Mouse (Mus musculus): ENCODE data around the gene Zbp1. TPM values are rescaled to one million over a fixed set of nuclear protein-coding genes. Genes with fewer than 3 reads are reported as not detected.

The Zbp1 gene
- total and polyA plus RNA-seq, 3 experiments: 0.47 to 1.2 (median 0.91) TPM

GRCm38 (mm10) chr2:173263636-173264330 lies 45.1 kb upstream of the Zbp1 start:
- Histone ChIP-seq H3K36me3 (ENCODE audit: control insufficient read depth, insufficient read depth, low read length) (no peaks in the 10 kb centered on the region), H3K27me3 (ENCODE audit: control insufficient read depth, insufficient read depth, low read length) (no peaks in the 10 kb centered on the region), H3K4me3 (no peak overlapping the region), H3K4me1 (ENCODE audit: control insufficient read depth, insufficient read depth, low read length) (peaks cover 19% of the 10 kb centered on the region), H3K79me2 (replicated peaks; ENCODE audit: control insufficient read depth, insufficient read depth, low read length) (peaks cover 2% of the 10 kb centered on the region), H3K27ac (no peak overlapping the region), H3K9ac (ENCODE audit: low read depth, low read length) (no peak overlapping the region)
- TF ChIP-seq POLR2A (IDR thresholded peaks at IDR 0.05; ENCODE audit: insufficient read depth, low read depth, low read length): no peak
- TF ChIP-seq EP300 (IDR thresholded peaks at IDR 0.05; ENCODE audit: insufficient read depth, low read depth, low read length): no peak
- no peak for TF ChIP-seq CTCF (IDR thresholded peaks at IDR 0.05)
- no peak for DNase-seq
- intact Hi-C loops (cut with DNase I): no loop called here
- WGBS: 55% methylated on average over 11 of the region's 11 CpGs

GRCm38 (mm10) chr2:173261497-173261896 lies 42.8 kb upstream of the Zbp1 start:
- Histone ChIP-seq H3K9ac (ENCODE audit: low read depth, low read length) (no peak overlapping the region), H3K79me2 (replicated peaks; ENCODE audit: control insufficient read depth, insufficient read depth, low read length) (peaks cover 2% of the 10 kb centered on the region), H3K27me3 (ENCODE audit: control insufficient read depth, insufficient read depth, low read length) (no peaks in the 10 kb centered on the region), H3K4me3 (no peak overlapping the region), H3K36me3 (ENCODE audit: control insufficient read depth, insufficient read depth, low read length) (no peaks in the 10 kb centered on the region), H3K4me1 (ENCODE audit: control insufficient read depth, insufficient read depth, low read length) (peaks cover 36% of the 10 kb centered on the region), H3K27ac (no peak overlapping the region)
- WGBS: 54% methylated on average over 10 of the region's 10 CpGs
- intact Hi-C loops (cut with DNase I): no loop called here
- peak; percentile 65 to 73 for DNase-seq
- TF ChIP-seq CTCF (IDR thresholded peaks at IDR 0.05) (no peak), EP300 (IDR thresholded peaks at IDR 0.05; ENCODE audit: insufficient read depth, low read depth, low read length) (no peak), POLR2A (IDR thresholded peaks at IDR 0.05; ENCODE audit: insufficient read depth, low read depth, low read length) (no peak)

GRCm38 (mm10) chr2:173258459-173259091 lies 39.9 kb upstream of the Zbp1 start:
- Histone ChIP-seq H3K27me3 (ENCODE audit: control insufficient read depth, insufficient read depth, low read length) (no peaks in the 10 kb centered on the region), H3K4me3 (no peak overlapping the region), H3K9ac (ENCODE audit: low read depth, low read length) (no peak overlapping the region), H3K79me2 (replicated peaks; ENCODE audit: control insufficient read depth, insufficient read depth, low read length) (peaks cover 3% of the 10 kb centered on the region), H3K27ac (peak overlapping the region; percentile 36), H3K4me1 (ENCODE audit: control insufficient read depth, insufficient read depth, low read length) (peaks cover 38% of the 10 kb centered on the region), H3K36me3 (ENCODE audit: control insufficient read depth, insufficient read depth, low read length) (no peaks in the 10 kb centered on the region)
- intact Hi-C loops (cut with DNase I): loop anchor here (1.0 kb wide), 1 partner anchor 17 kb away; no protein-coding TSS in a partner anchor
- TF ChIP-seq EP300 (IDR thresholded peaks at IDR 0.05; ENCODE audit: insufficient read depth, low read depth, low read length) (no peak), POLR2A (IDR thresholded peaks at IDR 0.05; ENCODE audit: insufficient read depth, low read depth, low read length) (no peak), CTCF (IDR thresholded peaks at IDR 0.05) (no peak)
- 49% methylated on average over 9 of the region's 9 CpGs for WGBS
- DNase-seq: no peak

- peak; percentile 34; the same call in 1 of the 2 replicates for TF ChIP-seq EP300 (IDR thresholded peaks at IDR 0.05; ENCODE audit: insufficient read depth, low read depth, low read length)
- TF ChIP-seq CTCF (IDR thresholded peaks at IDR 0.05): no peak
- intact Hi-C loops (cut with DNase I): loop anchor here (1.0 kb wide), 1 partner anchor 18 kb away; no protein-coding TSS in a partner anchor
These were observed 38.9 kb upstream of the Zbp1 start for GRCm38 (mm10) chr2:173257610-173258009.

GRCm38 (mm10) chr2:173256552-173256949 lies 37.8 kb upstream of the Zbp1 start:
- intact Hi-C loops (cut with DNase I): no loop called here
- no peaks in the 10 kb centered on the region for H3K36me3 ChIP-seq (ENCODE audit: control insufficient read depth, insufficient read depth, low read length)
- H3K79me2 ChIP-seq (replicated peaks; ENCODE audit: control insufficient read depth, insufficient read depth, low read length): peaks cover 5% of the 10 kb centered on the region
- H3K27ac ChIP-seq: no peak overlapping the region
- DNase-seq: no peak
- no peak for TF ChIP-seq CTCF (IDR thresholded peaks at IDR 0.05)
- TF ChIP-seq EP300 (IDR thresholded peaks at IDR 0.05; ENCODE audit: insufficient read depth, low read depth, low read length): no peak
- no peak for TF ChIP-seq POLR2A (IDR thresholded peaks at IDR 0.05; ENCODE audit: insufficient read depth, low read depth, low read length)
- 81% methylated on average over 4 of the region's 4 CpGs for WGBS
- no peak overlapping the region for H3K4me3 ChIP-seq
- H3K9ac ChIP-seq (ENCODE audit: low read depth, low read length): no peak overlapping the region
- no peaks in the 10 kb centered on the region for H3K27me3 ChIP-seq (ENCODE audit: control insufficient read depth, insufficient read depth, low read length)
- peaks cover 43% of the 10 kb centered on the region for H3K4me1 ChIP-seq (ENCODE audit: control insufficient read depth, insufficient read depth, low read length)

More at GRCm38 (mm10) chr2:173257610-173258009, 38.9 kb upstream of the Zbp1 start:
- no peak overlapping the region for H3K9ac ChIP-seq (ENCODE audit: low read depth, low read length)
- H3K36me3 ChIP-seq (ENCODE audit: control insufficient read depth, insufficient read depth, low read length): no peaks in the 10 kb centered on the region
- H3K4me1 ChIP-seq (ENCODE audit: control insufficient read depth, insufficient read depth, low read length): peaks cover 37% of the 10 kb centered on the region
- WGBS: 23% methylated on average over 7 of the region's 7 CpGs
- H3K4me3 ChIP-seq: no peak overlapping the region
- DNase-seq: peak; percentile 81 to 88
- H3K27ac ChIP-seq: peak overlapping the region; percentile 36; the same call in 1 of the 2 replicates
- H3K27me3 ChIP-seq (ENCODE audit: control insufficient read depth, insufficient read depth, low read length): no peaks in the 10 kb centered on the region
- peaks cover 3% of the 10 kb centered on the region for H3K79me2 ChIP-seq (replicated peaks; ENCODE audit: control insufficient read depth, insufficient read depth, low read length)
